Mouse (Mus musculus) embryonic facial prominence, embryonic 11.5 days (tissue): Measurements from ENCODE around the gene Ddc. TPM values are rescaled to one million over a fixed set of nuclear protein-coding genes. Genes with fewer than 3 reads are reported as not detected.
A peak's percentile ranks its signal among the peaks of the same experiment; 100 is the strongest.

Source experiments
- ATAC-seq: fragments of 200-750 bp; cut with Nextera tagmentation; replicated peaks from 2 replicates; pipeline ENCODE4 v1.8.0; 2017; ENCODE audit warnings: low read depth; ENCODE audit not compliant: insufficient number of reproducible peaks, low FRiP score, low TSS enrichment
- DNase-seq: peaks from one replicate; pipeline ENCODE4 v3.0.0-alpha.2; 2015; ENCODE audit warnings: low spot score
- H3K27ac ChIP-seq: fragments of 300-500 bp; sonication (generic); replicated peaks from 2 replicates; pipeline ENCODE4 v1.5.1; 2014; ENCODE audit warnings: mild to moderate bottlenecking, low read depth, low read length, control low read depth
- H3K27me3 ChIP-seq: fragments of 300-500 bp; sonication (generic); 2 replicates; pipeline ENCODE4 v1.6.1; 2014; ENCODE audit warnings: mild to moderate bottlenecking, low read length, moderate library complexity, mixed read lengths; ENCODE audit not compliant: control insufficient read depth, insufficient read depth
- H3K36me3 ChIP-seq: fragments of 300-500 bp; sonication (generic); replicated peaks from 2 replicates; pipeline ENCODE4 v1.6.1; 2014; ENCODE audit warnings: low read depth, mild to moderate bottlenecking, low read length, moderate library complexity, mixed read lengths; ENCODE audit not compliant: control insufficient read depth, insufficient read depth
- H3K4me1 ChIP-seq: fragments of 300-500 bp; sonication (generic); 2 replicates; pipeline ENCODE4 v1.6.1; 2014; ENCODE audit warnings: low read length, mixed read lengths; ENCODE audit not compliant: control insufficient read depth, insufficient read depth
- H3K4me2 ChIP-seq: fragments of 300-500 bp; sonication (generic); 2 replicates; pipeline ENCODE4 v1.6.1; 2014; ENCODE audit warnings: low read depth, mild to moderate bottlenecking, control low read depth, low read length, moderate library complexity
- H3K4me3 ChIP-seq: fragments of 300-500 bp; sonication (generic); 2 replicates; pipeline ENCODE4 v1.5.1; 2014; ENCODE audit warnings: low read depth, low read length, control low read depth
- H3K9ac ChIP-seq: fragments of 300-500 bp; sonication (generic); replicated peaks from 2 replicates; pipeline ENCODE4 v1.6.1; 2014; ENCODE audit warnings: mild to moderate bottlenecking, control low read depth, low read length
- H3K9me3 ChIP-seq: fragments of 300-500 bp; sonication (generic); replicated peaks from 2 replicates; pipeline ENCODE4 v1.6.1; 2016; ENCODE audit warnings: mild to moderate bottlenecking, low read length, inconsistent platforms, mixed read lengths; ENCODE audit not compliant: control insufficient read depth
- WGBS: fragments of 180-500 bp; shearing (Covaris S2); extraction: QIAGEN DNeasy Blood & Tissue Kit; methylation state at CpG from one replicate; pipeline ENCODE4 v1.1.7; 2014; 5-methylcytosine and 5-hydroxymethylcytosine counted together
- polyA plus RNA-seq: library from polyadenylated mRNA; unstranded; fragments of >200 nt; fragmentation: Nextera tagmentation; extraction: Ambion mirVana; gene quantifications from 2 replicates; pipeline ENCODE4 v1.2.1, GENCODE M21; 2014

Gene Ddc
- polyA plus RNA-seq, 1 experiment from 2014 or later: 10.4 TPM

DNA sequence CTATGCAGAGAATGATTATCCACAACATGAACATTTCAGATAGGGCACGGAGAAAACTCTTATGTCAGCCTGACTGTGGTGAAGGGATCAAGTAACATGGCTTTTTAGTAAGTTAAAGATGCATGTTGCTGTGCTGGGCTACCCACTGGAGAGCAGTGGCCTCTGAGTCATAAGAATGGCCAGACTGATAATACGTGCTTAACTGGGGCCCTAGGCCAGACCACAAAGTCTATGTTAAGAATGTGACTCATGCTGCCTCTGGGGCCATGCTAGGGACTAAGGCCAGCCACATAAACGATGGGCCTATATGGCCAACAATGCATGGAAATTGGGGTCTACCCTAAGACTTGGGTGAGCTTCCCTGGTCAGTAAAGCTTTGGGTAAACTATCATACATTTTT, 41.7 kb upstream of the Ddc start:
- no peak for DNase-seq
- no peak overlapping the region for H3K27ac ChIP-seq
- 78% methylated on average over 3 of the region's 3 CpGs for WGBS
- peaks cover 9% of the 10 kb centered on the region for H3K36me3 ChIP-seq
- H3K4me2 ChIP-seq: no peak overlapping the region
- peaks cover 4% of the 10 kb centered on the region; the same call in 1 of the 2 replicates for H3K4me1 ChIP-seq
- no peaks in the 10 kb centered on the region for H3K27me3 ChIP-seq
- H3K9ac ChIP-seq: no peak overlapping the region
- no peak overlapping the region for H3K4me3 ChIP-seq
- no peaks in the 10 kb centered on the region for H3K9me3 ChIP-seq
- ATAC-seq: no peak

- Histone ChIP-seq H3K4me2 (no peak overlapping the region), H3K27me3 (no peaks in the 10 kb centered on the region), H3K36me3 (peaks cover 9% of the 10 kb centered on the region), H3K4me1 (peaks cover 4% of the 10 kb centered on the region; the same call in 1 of the 2 replicates), H3K9ac (no peak overlapping the region), H3K9me3 (no peaks in the 10 kb centered on the region), H3K4me3 (no peak overlapping the region), H3K27ac (no peak overlapping the region)
- no peak for ATAC-seq
- WGBS: 89% methylated on average over 1 of the region's 1 CpGs
- no peak for DNase-seq
These were observed 40.6 kb upstream of the Ddc start for GRCm38 (mm10) chr11:11938591-11938990.

GRCm38 (mm10) chr11:11937340-11938030, 39.5 kb upstream of the Ddc start:
- WGBS: 74% methylated on average over 10 of the region's 10 CpGs
- H3K4me3 ChIP-seq: no peak overlapping the region
- peaks cover 13% of the 10 kb centered on the region for H3K36me3 ChIP-seq
- H3K4me1 ChIP-seq: peaks cover 2% of the 10 kb centered on the region; the same call in 1 of the 2 replicates
- no peaks in the 10 kb centered on the region for H3K9me3 ChIP-seq
- DNase-seq (peak; percentile 44), ATAC-seq (peak; percentile 55; the same call in 1 of the 2 replicates)
- H3K27me3 ChIP-seq: no peaks in the 10 kb centered on the region
- H3K4me2 ChIP-seq: no peak overlapping the region
- no peak overlapping the region for H3K27ac ChIP-seq
- no peak overlapping the region for H3K9ac ChIP-seq

DNA sequence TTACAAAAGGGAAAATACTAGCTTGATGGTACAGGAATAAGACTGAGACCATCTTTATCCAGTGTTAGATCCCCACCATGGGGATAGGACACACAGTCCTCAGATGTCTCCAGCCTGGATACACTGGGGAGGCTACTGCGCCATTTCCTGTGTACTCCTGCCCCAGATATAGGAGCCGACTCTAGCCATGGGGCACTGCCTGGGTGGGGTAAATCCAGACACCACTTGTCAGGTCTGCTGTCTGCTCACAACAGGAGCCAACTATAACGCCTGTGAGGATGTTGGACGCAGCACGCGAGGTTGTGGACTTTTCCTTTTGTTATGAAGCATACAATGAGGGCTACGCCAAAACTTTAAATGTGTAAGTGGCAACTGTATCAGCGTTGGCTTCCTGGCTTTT, 36.9 kb upstream of the Ddc start:
- WGBS: 90% methylated on average over 8 of the region's 8 CpGs
- no peak for DNase-seq
- Histone ChIP-seq H3K4me1 (no peaks in the 10 kb centered on the region), H3K4me2 (no peak overlapping the region), H3K9ac (no peak overlapping the region), H3K36me3 (peaks cover 15% of the 10 kb centered on the region), H3K9me3 (no peaks in the 10 kb centered on the region), H3K27ac (no peak overlapping the region), H3K4me3 (no peak overlapping the region), H3K27me3 (no peaks in the 10 kb centered on the region)
- ATAC-seq: no peak

DNA sequence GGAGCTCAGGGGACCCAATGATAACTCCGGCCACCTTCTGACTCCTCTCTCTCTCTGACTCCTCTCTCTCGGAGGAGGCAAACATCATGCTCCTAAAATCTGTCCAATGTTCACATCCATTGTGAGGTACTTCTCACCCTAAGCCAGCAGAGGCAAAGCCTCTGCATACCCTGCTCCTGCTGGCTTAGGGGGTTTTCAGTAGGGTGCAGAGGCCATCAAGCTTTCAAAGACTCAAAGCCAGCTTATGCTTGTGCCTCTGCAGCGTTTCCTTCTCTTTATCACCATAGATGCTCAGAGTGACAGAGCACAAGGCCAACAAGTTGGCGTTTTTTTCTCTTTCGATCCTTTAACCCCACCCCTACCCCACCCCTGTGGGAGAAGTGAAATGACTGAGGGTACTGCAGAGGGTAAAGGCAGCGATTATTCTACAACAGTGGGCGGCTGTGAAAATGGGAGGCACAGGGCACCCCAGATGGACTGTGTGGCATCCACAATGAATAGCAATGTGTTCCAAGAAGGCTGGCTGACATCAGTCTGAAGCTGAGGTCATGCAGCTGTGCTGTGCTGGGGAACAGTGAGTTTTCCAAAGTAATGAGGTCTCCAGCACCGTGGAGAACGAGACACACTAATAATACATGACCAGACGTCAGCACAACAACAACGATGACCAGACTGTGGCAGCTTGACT, 34.3 kb upstream of the Ddc start:
- DNase-seq (no peak), ATAC-seq (peak; percentile 21; the same call in 1 of the 2 replicates)
- Histone ChIP-seq H3K9me3 (no peaks in the 10 kb centered on the region), H3K27ac (0 out of 2 replicates have a peak overlapping the region, but pooled peaks have one; percentile 17), H3K4me1 (no peaks in the 10 kb centered on the region), H3K4me3 (no peak overlapping the region), H3K36me3 (peaks cover 15% of the 10 kb centered on the region), H3K9ac (no peak overlapping the region), H3K4me2 (no peak overlapping the region), H3K27me3 (no peaks in the 10 kb centered on the region)
- 79% methylated on average over 11 of the region's 11 CpGs for WGBS

- H3K27ac ChIP-seq: no peak overlapping the region
- no peak overlapping the region for H3K4me2 ChIP-seq
- peaks cover 13% of the 10 kb centered on the region for H3K36me3 ChIP-seq
- H3K4me3 ChIP-seq: no peak overlapping the region
- no peaks in the 10 kb centered on the region for H3K4me1 ChIP-seq
- H3K9ac ChIP-seq: no peak overlapping the region
- no peaks in the 10 kb centered on the region for H3K9me3 ChIP-seq
- no peak for DNase-seq
- no peaks in the 10 kb centered on the region for H3K27me3 ChIP-seq
- no peak for ATAC-seq
- 77% methylated on average over 5 of the region's 5 CpGs for WGBS
These were observed 33.7 kb upstream of the Ddc start for GRCm38 (mm10) chr11:11931688-11932087.

- H3K4me1 ChIP-seq: no peaks in the 10 kb centered on the region
- ATAC-seq (no peak), DNase-seq (no peak)
- no peak overlapping the region for H3K4me3 ChIP-seq
- no peak overlapping the region for H3K27ac ChIP-seq
- H3K36me3 ChIP-seq: peaks cover 8% of the 10 kb centered on the region
- 90% methylated on average over 11 of the region's 11 CpGs for WGBS
- no peak overlapping the region for H3K4me2 ChIP-seq
- no peaks in the 10 kb centered on the region for H3K27me3 ChIP-seq
- H3K9ac ChIP-seq: no peak overlapping the region
- H3K9me3 ChIP-seq: no peaks in the 10 kb centered on the region
These were observed 32.6 kb upstream of the Ddc start for GRCm38 (mm10) chr11:11930527-11930926.

GRCm38 (mm10) chr11:11929059-11929458, 31.1 kb upstream of the Ddc start:
- no peak for ATAC-seq
- H3K4me2 ChIP-seq: no peak overlapping the region
- H3K9ac ChIP-seq: no peak overlapping the region
- no peaks in the 10 kb centered on the region for H3K9me3 ChIP-seq
- WGBS: 84% methylated on average over 3 of the region's 3 CpGs
- no peak overlapping the region for H3K4me3 ChIP-seq
- H3K36me3 ChIP-seq: peaks cover 6% of the 10 kb centered on the region
- no peaks in the 10 kb centered on the region for H3K27me3 ChIP-seq
- H3K27ac ChIP-seq: no peak overlapping the region
- no peaks in the 10 kb centered on the region for H3K4me1 ChIP-seq
- no peak for DNase-seq
